Mouse (Mus musculus): Measurements from ENCODE around the gene Tmem39b. TPM values are rescaled to one million over a fixed set of nuclear protein-coding genes. Genes with fewer than 3 reads are reported as not detected.

The Tmem39b gene
- polyA plus RNA-seq (2012; ENCODE audit: low replicate concordance), result 43.2 and 83.9 TPM in 2 replicates

GRCm38 (mm10) chr4:129696158-129696985 lies at the start of gene Tmem39b:
Gene Tmem39b (minus strand): TSS chr4:129696838.

DNA sequence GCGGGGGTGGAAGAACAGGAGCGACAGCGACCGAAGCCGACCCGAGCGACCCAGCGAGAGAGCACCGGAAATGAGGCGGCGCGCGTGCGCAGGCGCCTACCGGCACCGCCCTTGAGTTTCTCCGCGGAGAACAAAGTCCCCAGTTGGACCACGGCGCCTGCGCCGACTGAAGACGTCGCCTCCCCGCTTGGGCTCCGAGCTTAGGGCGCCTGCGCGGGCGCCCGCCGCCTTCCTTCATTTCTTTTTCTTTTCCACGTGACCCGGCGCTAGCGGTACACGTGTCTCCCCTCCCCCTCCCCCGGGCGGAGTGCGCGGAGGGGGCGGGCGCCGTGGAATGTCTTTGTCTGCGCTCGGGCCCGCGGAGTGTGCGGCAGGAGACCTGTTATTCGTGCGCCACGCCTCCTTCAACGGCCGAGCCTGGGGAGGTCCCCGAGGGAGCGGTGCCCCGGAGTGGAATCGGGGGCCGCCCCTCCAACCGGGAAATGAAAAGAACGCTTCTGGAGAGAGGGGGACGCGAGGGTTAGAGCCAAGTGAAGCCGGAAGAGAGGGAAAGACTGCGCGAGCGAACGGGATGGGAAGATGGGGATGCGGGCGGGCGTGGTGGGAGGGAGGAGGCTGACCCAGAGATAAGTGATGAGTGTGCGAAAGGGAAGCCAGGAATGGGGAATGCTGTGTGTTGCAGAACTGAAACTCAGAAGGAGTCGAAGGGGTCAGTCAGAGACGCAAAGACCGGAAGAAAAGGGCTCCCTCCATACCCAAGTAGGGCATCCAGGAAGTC lies 45.8 kb upstream of the Tmem39b start, which contains the start of gene Khdrbs1:
Khdrbs1 (minus strand) TSS at position 72 of the 778 bp plus-strand sequence.

GRCm38 (mm10) chr4:129672083-129672877 lies 24.4 kb downstream of the Tmem39b start, which contains the start of gene Kpna6:
Gene Kpna6 (minus strand): TSS chr4:129672767.

GRCm38 (mm10) chr4:129640638-129641467 lies 55.8 kb downstream of the Tmem39b start, which contains the start of gene Txlna:
Gene Txlna (minus strand): TSS chr4:129641065.

Other genes starting within 250 kb of the Tmem39b start
- gene Bsdc1, start 235.3 kb downstream of the Tmem39b start, polyA plus RNA-seq (2012; ENCODE audit: low replicate concordance), result 37.4 and 50.9 TPM in 2 replicates
- gene Tssk3, start 205.8 kb downstream of the Tmem39b start, polyA plus RNA-seq (2012; ENCODE audit: low replicate concordance), result not detected in 2 replicates
- gene Fam229a, start 205.6 kb downstream of the Tmem39b start, polyA plus RNA-seq (2012; ENCODE audit: low replicate concordance), result 4.0 and 17.3 TPM in 2 replicates
- 28.8 and 91.9 TPM in 2 replicates for gene Marcksl1, start 183.3 kb downstream of the Tmem39b start, polyA plus RNA-seq (2012; ENCODE audit: low replicate concordance)
- 26.0 and 75.3 TPM in 2 replicates for gene Hdac1, start 154.1 kb downstream of the Tmem39b start, polyA plus RNA-seq (2012; ENCODE audit: low replicate concordance)
- gene Lck, start 123.2 kb downstream of the Tmem39b start, polyA plus RNA-seq (2012; ENCODE audit: low replicate concordance), result 13.3 and 17.6 TPM in 2 replicates
- 1.8 and 2.0 TPM in 2 replicates for gene Fam167b, start 118.3 kb downstream of the Tmem39b start, polyA plus RNA-seq (2012; ENCODE audit: low replicate concordance)
- 55.8 and 125 TPM in 2 replicates for gene Eif3i, start 96.2 kb downstream of the Tmem39b start, polyA plus RNA-seq (2012; ENCODE audit: low replicate concordance)
- 229 and 293 TPM in 2 replicates for gene Tmem234, start 96.2 kb downstream of the Tmem39b start, polyA plus RNA-seq (2012; ENCODE audit: low replicate concordance)
- gene Dcdc2b, start 82.6 kb downstream of the Tmem39b start, polyA plus RNA-seq (2012; ENCODE audit: low replicate concordance), result 0.60 TPM in 1 of 2 replicates, not detected in the other
- 4.0 and 5.9 TPM in 2 replicates for gene Iqcc, start 77.7 kb downstream of the Tmem39b start, polyA plus RNA-seq (2012; ENCODE audit: low replicate concordance)
- gene Ccdc28b, start 72.9 kb downstream of the Tmem39b start, polyA plus RNA-seq (2012; ENCODE audit: low replicate concordance), result 9.9 and 21.2 TPM in 2 replicates
- 48.8 and 58.1 TPM in 2 replicates for gene Txlna, start 55.8 kb downstream of the Tmem39b start, polyA plus RNA-seq (2012; ENCODE audit: low replicate concordance)
- 24.0 and 24.3 TPM in 2 replicates for gene Kpna6, start 24.1 kb downstream of the Tmem39b start, polyA plus RNA-seq (2012; ENCODE audit: low replicate concordance)
- 208 and 269 TPM in 2 replicates for gene Khdrbs1, start 45.5 kb upstream of the Tmem39b start, polyA plus RNA-seq (2012; ENCODE audit: low replicate concordance)
- 38.9 and 43.7 TPM in 2 replicates for gene Ptp4a2, start 114.4 kb upstream of the Tmem39b start, polyA plus RNA-seq (2012; ENCODE audit: low replicate concordance)
- 0.06 TPM in 1 of 2 replicates, not detected in the other for gene Spocd1, start 232.4 kb upstream of the Tmem39b start, polyA plus RNA-seq (2012; ENCODE audit: low replicate concordance)